Mouse (Mus musculus) lung, adult 2 months (tissue): ENCODE measurements around the gene Ccdc15. TPM values are rescaled to one million over a fixed set of nuclear protein-coding genes. Genes with fewer than 3 reads are reported as not detected.
A peak's percentile ranks its signal among the peaks of the same experiment; 100 is the strongest.
"Not testable (repeated sequence)": the region's sequence is repeated elsewhere in the genome, so short reads cannot be mapped to it uniquely, and the experiment has no call there.

Experiments
- DNase-seq: peaks from one replicate; pipeline ENCODE4 v3.0.0; 2022
- H3K4me1 ChIP-seq: fragments of 200-500 bp; 2 replicates; pipeline ENCODE4 v1.6.1; 2011; ENCODE audit warnings: low read length; ENCODE audit not compliant: control insufficient read depth, insufficient read depth
- H3K4me3 ChIP-seq: fragments of 200-500 bp; replicated peaks from 2 replicates; pipeline ENCODE3; 2011; ENCODE audit warnings: low read depth, mild to moderate bottlenecking, control low read depth, low read length; ENCODE audit errors: extremely low read depth
- CTCF ChIP-seq: fragments of 200-500 bp; IDR thresholded peaks from 2 replicates; pipeline ENCODE4 v1.5.1; 2011; ENCODE audit warnings: mild to moderate bottlenecking, low read length, control low read depth; ENCODE audit not compliant: insufficient read depth
- POLR2A ChIP-seq: fragments of 200-500 bp; IDR thresholded peaks from 2 replicates; pipeline ENCODE4 v1.6.1; 2011; ENCODE audit warnings: low read depth, mild to moderate bottlenecking, control low read depth, low read length, borderline replicate concordance; ENCODE audit errors: extremely low read depth
- WGBS: fragments of 180-500 bp; shearing (Covaris S2); methylation state at CpG from one replicate; pipeline ENCODE4 v1.1.7; 2018; 5-methylcytosine and 5-hydroxymethylcytosine counted together
- polyA plus RNA-seq: library from polyadenylated mRNA; depleted of rRNA; stranded (reverse); fragments of >200 nt; gene quantifications from 2 replicates; pipeline ENCODE4 v1.2.3, GENCODE M21; 2012

The Ccdc15 gene
- polyA plus RNA-seq, 1 experiment = 1.7 TPM

- Histone ChIP-seq H3K4me3 (no peak overlapping the region), H3K4me1 (0 out of 2 replicates have a peak, but pooled peaks cover 4% of the 10 kb centered on the region)
- 43% methylated on average over 1 of the region's 1 CpGs for WGBS
- no peak for TF ChIP-seq CTCF
- TF ChIP-seq POLR2A = no peak
- DNase-seq = no peak
Measured at GRCm38 (mm10) chr9:37354485-37354884, 6.3 kb upstream of the Ccdc15 start.

- no peak for TF ChIP-seq CTCF
- no peak for TF ChIP-seq POLR2A
- DNase-seq = no peak
- Histone ChIP-seq H3K4me1 (peaks cover 6% of the 10 kb centered on the region), H3K4me3 (no peak overlapping the region)
- 43% methylated on average over 2 of the region's 2 CpGs for WGBS
Measured at GRCm38 (mm10) chr9:37351266-37351665, 3.0 kb upstream of the Ccdc15 start.

GRCm38 (mm10) chr9:37349050-37349449 lies 818 bp upstream of the Ccdc15 start:
- WGBS = 95% methylated on average over 3 of the region's 3 CpGs

GRCm38 (mm10) chr9:37347184-37347987 lies 846 bp downstream of the Ccdc15 start:
- H3K4me3 ChIP-seq = peak overlapping the region; percentile 55
- peaks cover 6% of the 10 kb centered on the region for H3K4me1 ChIP-seq
- TF ChIP-seq CTCF = no peak
- TF ChIP-seq POLR2A = no peak
- WGBS = 12% methylated on average over 12 of the region's 12 CpGs
- no peak for DNase-seq

More at GRCm38 (mm10) chr9:37349050-37349449, 818 bp upstream of the Ccdc15 start:
- Histone ChIP-seq H3K4me3 (no peak overlapping the region), H3K4me1 (peaks cover 6% of the 10 kb centered on the region)
- no peak for DNase-seq
- TF ChIP-seq CTCF (no peak), POLR2A (no peak)

- Histone ChIP-seq H3K4me1 (peaks cover 6% of the 10 kb centered on the region), H3K4me3 (no peak overlapping the region)
- 73% methylated on average over 3 of the region's 3 CpGs for WGBS
- no peak for DNase-seq
- TF ChIP-seq POLR2A (no peak), CTCF (no peak)
Measured at GRCm38 (mm10) chr9:37345406-37345805, 2.8 kb downstream of the Ccdc15 start.

GRCm38 (mm10) chr9:37329456-37329855 lies 18.8 kb downstream of the Ccdc15 start:
- DNase-seq = no peak
- WGBS = 34% methylated on average over 3 of the region's 3 CpGs
- H3K4me1 ChIP-seq = no peaks in the 10 kb centered on the region
- no peak overlapping the region for H3K4me3 ChIP-seq
- TF ChIP-seq POLR2A (no peak), CTCF (peak; percentile 48; the same call in 1 of the 2 replicates)

- no peaks in the 10 kb centered on the region for H3K4me1 ChIP-seq
- 72% methylated on average over 1 of the region's 1 CpGs for WGBS
- TF ChIP-seq CTCF (no peak), POLR2A (no peak)
- no peak for DNase-seq
- H3K4me3 ChIP-seq = no peak overlapping the region
Measured at GRCm38 (mm10) chr9:37301720-37302119, 46.5 kb downstream of the Ccdc15 start.

DNA sequence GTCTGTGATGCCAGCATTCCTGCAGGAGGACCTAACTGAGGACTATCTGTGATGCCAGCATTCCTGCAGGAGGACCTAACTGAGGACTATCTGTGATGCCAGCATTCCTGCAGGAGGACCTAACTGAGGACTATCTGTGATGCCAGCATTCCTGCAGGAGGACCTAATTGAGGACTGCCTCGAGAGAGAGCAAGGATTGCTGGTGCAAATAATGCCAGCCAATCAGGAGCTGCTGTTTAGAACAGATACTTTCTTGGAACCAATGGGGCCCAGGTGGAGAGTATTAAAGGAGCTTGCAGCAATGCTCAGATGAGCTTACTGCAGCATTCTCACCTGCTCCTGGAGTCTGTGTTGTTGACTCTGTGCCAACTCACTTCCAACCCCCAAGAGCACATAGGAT lies 47.7 kb downstream of the Ccdc15 start:
- H3K4me1 ChIP-seq, DNase-seq, H3K4me3 ChIP-seq: not testable (repeated sequence)
- WGBS = 70% methylated on average over 1 of the region's 1 CpGs

DNA sequence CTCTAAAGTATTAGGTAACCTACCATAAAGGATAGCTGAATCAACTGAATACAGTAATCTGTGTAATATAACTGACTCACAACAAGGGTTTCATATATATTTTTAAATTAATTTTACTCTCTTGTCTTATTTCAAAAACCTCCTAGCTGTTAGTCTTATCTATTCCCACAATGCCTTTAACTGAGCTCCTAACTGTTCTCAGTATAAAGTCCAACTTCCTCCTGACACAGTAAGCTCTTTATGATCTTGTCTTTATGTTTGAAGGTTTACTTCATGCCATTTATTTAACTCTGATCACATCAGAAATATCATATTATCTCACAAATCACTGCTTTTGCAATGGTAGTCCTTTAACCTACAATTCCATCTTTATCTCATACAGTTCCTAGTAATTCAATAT lies 52.6 kb downstream of the Ccdc15 start:
- no peak for TF ChIP-seq POLR2A
- TF ChIP-seq CTCF = no peak
- no peak for DNase-seq
- Histone ChIP-seq H3K4me1 (no peaks in the 10 kb centered on the region), H3K4me3 (no peak overlapping the region)

DNA sequence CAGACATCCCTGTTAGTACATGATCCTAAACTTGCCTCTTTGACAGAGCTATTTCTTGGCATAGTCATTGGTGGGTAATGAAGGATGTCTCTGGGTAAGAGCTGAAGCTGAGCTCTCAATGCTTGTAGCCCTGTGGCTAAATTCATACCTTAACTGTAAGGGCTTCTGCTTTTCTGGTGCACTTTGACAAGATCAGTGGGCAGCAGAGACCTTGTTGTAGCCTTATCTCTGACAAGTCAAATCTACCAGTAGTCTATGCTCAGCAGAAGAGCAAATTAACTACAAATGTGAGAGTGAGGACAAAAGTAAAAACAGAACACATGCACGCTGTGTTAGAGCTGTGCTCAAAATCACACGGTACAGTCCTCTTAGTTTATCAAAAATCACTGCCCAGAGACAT lies 81.6 kb downstream of the Ccdc15 start:
- WGBS = 91% methylated on average over 2 of the region's 2 CpGs
- H3K4me3 ChIP-seq = no peak overlapping the region
- no peak for DNase-seq
- TF ChIP-seq POLR2A = no peak
- no peak for TF ChIP-seq CTCF
- no peaks in the 10 kb centered on the region for H3K4me1 ChIP-seq

GRCm38 (mm10) chr9:37255889-37256225 lies 92.4 kb downstream of the Ccdc15 start:
- peak; percentile 38 for DNase-seq
- 15% methylated on average over 7 of the region's 7 CpGs for WGBS
- TF ChIP-seq POLR2A (no peak), CTCF (peak; percentile 65)
- no peaks in the 10 kb centered on the region for H3K4me1 ChIP-seq
- no peak overlapping the region for H3K4me3 ChIP-seq
